Mouse (Mus musculus) cerebellum, postnatal 4 days (tissue): ENCODE measurements around the gene BC028528.
A peak's percentile ranks its signal among the peaks of the same experiment; 100 is the strongest.
"Not testable (repeated sequence)": the region's sequence is repeated elsewhere in the genome, so short reads cannot be mapped to it uniquely, and the experiment has no call there.

ENCODE experiments used
- DNase-seq, 2 experiments: peaks; one replicate each; pipeline ENCODE4 v3.0.0; 2022; ENCODE audit warnings: low spot score in 2 of 2, mixed read lengths in 1 of 2

The BC028528 gene

GRCm38 (mm10) chr3:95905146-95905939 lies 13.5 kb upstream of the BC028528 start:
- DNase-seq: no peak

GRCm38 (mm10) chr3:95904568-95904967 lies 12.8 kb upstream of the BC028528 start, which contains the start of gene Car14:
Gene Car14, minus strand, starts transcription at chr3:95904691.
- DNase-seq: no peak

- DNase-seq: no peak
These were observed 12.1 kb upstream of the BC028528 start for GRCm38 (mm10) chr3:95903753-95904502.

- DNase-seq: no peak
These were observed 10.8 kb upstream of the BC028528 start for GRCm38 (mm10) chr3:95902643-95903042.

GRCm38 (mm10) chr3:95902373-95902625 lies 10.5 kb upstream of the BC028528 start:
- DNase-seq: no peak

- DNase-seq: no peak
These were observed 10.0 kb upstream of the BC028528 start for GRCm38 (mm10) chr3:95901616-95902372.

GRCm38 (mm10) chr3:95899800-95900524 lies 8.2 kb upstream of the BC028528 start:
- no peak for DNase-seq

- not testable (repeated sequence) for DNase-seq
These were observed 3.7 kb upstream of the BC028528 start for GRCm38 (mm10) chr3:95895501-95895900.

GRCm38 (mm10) chr3:95894317-95895160 lies 2.7 kb upstream of the BC028528 start:
- DNase-seq: peak in 1 of 2 experiments; percentile 25

GRCm38 (mm10) chr3:95893606-95894316 lies 2.0 kb upstream of the BC028528 start, which contains the start of gene Aph1a:
Gene Aph1a, plus strand, starts transcription at chr3:95893969.
- peak; percentile 80 to 90 for DNase-seq

GRCm38 (mm10) chr3:95893126-95893525 lies 1.3 kb upstream of the BC028528 start:
- DNase-seq: no peak

GRCm38 (mm10) chr3:95892066-95893052 lies 554 bp upstream of the BC028528 start:
- no peak for DNase-seq

- DNase-seq: no peak
These were observed 2.1 kb downstream of the BC028528 start for GRCm38 (mm10) chr3:95889664-95890063.

- no peak for DNase-seq
These were observed 4.2 kb downstream of the BC028528 start for GRCm38 (mm10) chr3:95887596-95887995.

GRCm38 (mm10) chr3:95884400-95884799 lies 7.4 kb downstream of the BC028528 start:
- DNase-seq: no peak

GRCm38 (mm10) chr3:95882816-95883425 lies 8.9 kb downstream of the BC028528 start:
- DNase-seq: peak in 1 of 2 experiments; percentile 59

- DNase-seq: peak; percentile 87 to 90
These were observed 9.6 kb downstream of the BC028528 start, which contains the start of gene Ciart for GRCm38 (mm10) chr3:95881979-95882815. Gene Ciart, minus strand, starts transcription at chr3:95882251.
